Mouse (Mus musculus) lung, postnatal 0 days (tissue): Measurements from ENCODE around the gene Lrrc18. TPM values are rescaled to one million over a fixed set of nuclear protein-coding genes. Genes with fewer than 3 reads are reported as not detected.

Source experiments
- ATAC-seq: fragments of 200-750 bp; cut with Nextera tagmentation; 2 replicates; pipeline ENCODE4 v1.8.0; 2017; ENCODE audit warnings: moderate library complexity
- DNase-seq: peaks from one replicate; pipeline ENCODE4 v3.0.0-alpha.2; 2016; ENCODE audit warnings: low spot score
- H3K27ac ChIP-seq: fragments of 300-500 bp; sonication (generic); 2 replicates; pipeline ENCODE4 v1.5.1; 2014; ENCODE audit warnings: antibody characterized with exemption, mild to moderate bottlenecking, low read length, mixed read lengths
- H3K27me3 ChIP-seq: fragments of 300-500 bp; sonication (generic); replicated peaks from 2 replicates; pipeline ENCODE4 v1.6.1; 2014; ENCODE audit warnings: low read length, mixed read lengths; ENCODE audit not compliant: insufficient read depth
- H3K36me3 ChIP-seq: fragments of 300-500 bp; sonication (generic); 2 replicates; pipeline ENCODE4 v1.6.1; 2014; ENCODE audit warnings: low read length, mixed read lengths; ENCODE audit not compliant: insufficient read depth
- H3K4me1 ChIP-seq: fragments of 300-500 bp; sonication (generic); 2 replicates; pipeline ENCODE4 v1.6.1; 2014; ENCODE audit warnings: antibody characterized with exemption, low read depth, low read length, mixed read lengths; ENCODE audit not compliant: insufficient read depth
- H3K4me2 ChIP-seq: fragments of 300-500 bp; sonication (generic); replicated peaks from 2 replicates; pipeline ENCODE4 v1.6.1; 2014; ENCODE audit warnings: low read depth, mild to moderate bottlenecking, low read length, moderate library complexity, mixed read lengths
- H3K4me3 ChIP-seq: fragments of 300-500 bp; sonication (generic); 2 replicates; pipeline ENCODE4 v1.5.1; 2014; ENCODE audit warnings: low read depth, low read length
- H3K9ac ChIP-seq: fragments of 300-500 bp; sonication (generic); replicated peaks from 2 replicates; pipeline ENCODE4 v1.6.1; 2014; ENCODE audit warnings: low read depth, mild to moderate bottlenecking
- H3K9me3 ChIP-seq: fragments of 300-500 bp; sonication (generic); 2 replicates; pipeline ENCODE4 v1.6.1; 2016; ENCODE audit warnings: low read length, mixed read lengths
- CTCF ChIP-seq: IDR thresholded peaks from 2 replicates; pipeline ENCODE4 v1.5.1; 2016; ENCODE audit warnings: antibody characterized with exemption, mild to moderate bottlenecking
- EP300 ChIP-seq: IDR thresholded peaks from 2 replicates; pipeline ENCODE4 v1.6.1; 2016; ENCODE audit warnings: antibody characterized with exemption, mild to moderate bottlenecking, control low read depth
- WGBS: fragments of 180-500 bp; shearing (Covaris S2); extraction: QIAGEN DNeasy Blood & Tissue Kit; methylation state at CpG from one replicate; pipeline ENCODE4 v1.1.7; 2014; 5-methylcytosine and 5-hydroxymethylcytosine counted together
- polyA plus RNA-seq: library from polyadenylated mRNA; unstranded; fragments of >200 nt; fragmentation: Nextera tagmentation; extraction: Ambion mirVana; gene quantifications from 2 replicates; pipeline ENCODE4 v1.2.1, GENCODE M21; 2015

Lrrc18 gene
- polyA plus RNA-seq, 1 experiment from 2014 or later, result 1.4 TPM

DNA sequence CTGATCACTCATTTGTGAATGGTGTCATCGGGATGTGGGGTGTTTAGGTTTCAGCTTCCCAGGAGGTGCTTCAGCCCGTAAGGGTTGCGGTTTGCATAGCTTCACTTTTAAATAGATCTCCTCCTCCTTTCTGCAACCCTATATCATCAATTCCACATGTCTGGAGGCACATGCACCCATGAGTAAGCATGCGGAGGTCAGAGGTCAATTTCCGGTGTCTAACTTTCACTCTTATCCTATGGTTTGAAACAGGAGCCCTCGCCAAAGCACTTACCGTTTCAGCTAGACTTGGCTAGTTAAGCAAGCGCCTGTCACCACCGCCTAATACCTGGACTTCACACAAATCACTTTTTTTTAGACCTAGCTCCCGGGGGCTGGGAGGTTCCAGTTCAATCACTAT lies 26.4 kb upstream of the Lrrc18 start:
- H3K27ac ChIP-seq, result no peak overlapping the region
- H3K4me1 ChIP-seq, result peaks cover 8% of the 10 kb centered on the region; the same call in 1 of the 2 replicates
- H3K9me3 ChIP-seq, result no peaks in the 10 kb centered on the region
- TF ChIP-seq CTCF (no peak), EP300 (no peak)
- no peak overlapping the region for H3K4me2 ChIP-seq
- no peak overlapping the region for H3K4me3 ChIP-seq
- ATAC-seq, result no peak
- H3K36me3 ChIP-seq, result no peaks in the 10 kb centered on the region
- WGBS, result 75% methylated on average over 10 of the region's 10 CpGs
- H3K9ac ChIP-seq, result no peak overlapping the region
- no peaks in the 10 kb centered on the region for H3K27me3 ChIP-seq
- DNase-seq, result no peak

DNA sequence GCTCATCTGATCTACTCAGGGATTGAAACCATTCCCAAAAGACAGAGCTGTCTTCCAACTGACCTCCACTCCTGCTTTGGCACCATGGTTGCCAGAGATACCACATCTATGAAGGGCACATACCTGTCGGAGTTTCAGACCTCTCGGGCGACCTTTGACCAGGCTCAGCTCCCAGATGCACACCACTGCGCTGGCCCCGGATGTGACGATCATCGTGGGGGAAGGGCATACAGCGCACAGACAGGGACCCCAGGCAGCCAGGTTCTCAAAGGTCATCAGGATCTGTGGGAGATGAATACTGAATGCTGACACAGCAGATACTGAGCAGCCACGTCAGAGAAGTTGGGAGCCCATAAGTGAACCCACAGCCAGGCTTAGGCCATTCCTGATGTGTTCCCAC lies 20.5 kb upstream of the Lrrc18 start:
- 68% methylated on average over 9 of the region's 9 CpGs for WGBS
- H3K4me1 ChIP-seq, result no peaks in the 10 kb centered on the region

DNA sequence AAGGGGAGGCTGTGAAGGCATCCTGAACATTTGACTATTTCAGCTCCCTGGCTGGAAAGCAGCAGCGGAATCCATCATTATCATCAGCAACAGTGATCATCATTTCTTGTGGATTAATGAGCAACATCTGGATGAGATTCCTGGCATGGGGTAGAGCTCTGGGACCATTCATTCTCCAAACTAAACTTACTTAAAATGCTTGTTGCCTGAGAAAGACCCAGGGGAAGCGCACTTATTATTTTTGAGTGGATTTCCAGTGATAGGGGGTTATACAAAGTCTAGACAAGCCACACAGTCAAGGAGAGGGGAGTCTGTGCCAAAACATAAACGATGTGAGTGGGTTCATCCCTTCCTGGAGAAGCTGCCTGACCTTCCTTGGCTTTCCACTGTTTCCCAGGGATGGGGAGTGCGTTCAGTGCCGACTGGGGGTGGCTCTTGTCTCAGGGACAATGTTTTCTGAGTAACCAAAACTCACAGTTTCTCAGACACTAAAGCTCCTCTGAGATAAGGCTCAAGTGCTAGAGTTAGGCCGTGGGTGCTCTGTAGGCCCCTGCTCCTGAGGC lies 6.9 kb upstream of the Lrrc18 start:
- no peak overlapping the region for H3K27ac ChIP-seq
- no peaks in the 10 kb centered on the region for H3K27me3 ChIP-seq
- WGBS, result 42% methylated on average over 6 of the region's 6 CpGs
- no peak for DNase-seq
- no peak overlapping the region for H3K4me3 ChIP-seq
- no peaks in the 10 kb centered on the region for H3K36me3 ChIP-seq
- H3K4me2 ChIP-seq, result no peak overlapping the region
- H3K9me3 ChIP-seq, result no peaks in the 10 kb centered on the region
- no peak overlapping the region for H3K9ac ChIP-seq
- no peak for ATAC-seq
- TF ChIP-seq CTCF, result no peak
- no peak for TF ChIP-seq EP300
- no peaks in the 10 kb centered on the region for H3K4me1 ChIP-seq

More for the DNA sequence above, 20.5 kb upstream of the Lrrc18 start:
- Histone ChIP-seq H3K9ac (no peak overlapping the region), H3K27ac (no peak overlapping the region), H3K36me3 (no peaks in the 10 kb centered on the region), H3K9me3 (no peaks in the 10 kb centered on the region), H3K4me3 (no peak overlapping the region), H3K27me3 (no peaks in the 10 kb centered on the region), H3K4me2 (no peak overlapping the region)
- ATAC-seq (no peak), DNase-seq (no peak)
- no peak for TF ChIP-seq CTCF
- no peak for TF ChIP-seq EP300

DNA sequence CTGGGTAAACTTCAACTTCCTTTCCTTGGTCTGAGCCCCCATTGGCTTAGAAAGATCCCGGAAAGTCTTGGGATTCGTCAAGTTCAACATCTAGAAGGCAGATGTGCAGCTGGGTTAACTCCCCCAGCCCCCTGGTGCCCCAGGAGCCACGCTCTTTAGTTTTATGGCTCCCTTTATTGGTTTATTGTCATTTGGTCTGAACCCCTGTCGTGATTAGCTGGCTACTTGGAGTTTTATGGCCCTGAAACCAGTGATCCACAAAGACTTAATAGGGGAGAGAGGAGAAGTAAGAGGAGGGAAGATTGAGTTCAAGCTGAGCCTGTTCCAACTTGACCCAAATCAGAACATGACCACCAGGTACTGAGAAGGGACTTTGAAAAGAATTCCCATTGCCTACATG lies 4.5 kb upstream of the Lrrc18 start:
- H3K27ac ChIP-seq, result no peak overlapping the region
- no peak overlapping the region for H3K4me2 ChIP-seq
- no peaks in the 10 kb centered on the region for H3K9me3 ChIP-seq
- TF ChIP-seq CTCF (no peak), EP300 (no peak)
- no peak for DNase-seq
- H3K9ac ChIP-seq, result no peak overlapping the region
- no peaks in the 10 kb centered on the region for H3K27me3 ChIP-seq
- WGBS, result 68% methylated on average over 4 of the region's 4 CpGs
- no peak overlapping the region for H3K4me3 ChIP-seq
- no peaks in the 10 kb centered on the region for H3K36me3 ChIP-seq
- no peak for ATAC-seq
- no peaks in the 10 kb centered on the region for H3K4me1 ChIP-seq

DNA sequence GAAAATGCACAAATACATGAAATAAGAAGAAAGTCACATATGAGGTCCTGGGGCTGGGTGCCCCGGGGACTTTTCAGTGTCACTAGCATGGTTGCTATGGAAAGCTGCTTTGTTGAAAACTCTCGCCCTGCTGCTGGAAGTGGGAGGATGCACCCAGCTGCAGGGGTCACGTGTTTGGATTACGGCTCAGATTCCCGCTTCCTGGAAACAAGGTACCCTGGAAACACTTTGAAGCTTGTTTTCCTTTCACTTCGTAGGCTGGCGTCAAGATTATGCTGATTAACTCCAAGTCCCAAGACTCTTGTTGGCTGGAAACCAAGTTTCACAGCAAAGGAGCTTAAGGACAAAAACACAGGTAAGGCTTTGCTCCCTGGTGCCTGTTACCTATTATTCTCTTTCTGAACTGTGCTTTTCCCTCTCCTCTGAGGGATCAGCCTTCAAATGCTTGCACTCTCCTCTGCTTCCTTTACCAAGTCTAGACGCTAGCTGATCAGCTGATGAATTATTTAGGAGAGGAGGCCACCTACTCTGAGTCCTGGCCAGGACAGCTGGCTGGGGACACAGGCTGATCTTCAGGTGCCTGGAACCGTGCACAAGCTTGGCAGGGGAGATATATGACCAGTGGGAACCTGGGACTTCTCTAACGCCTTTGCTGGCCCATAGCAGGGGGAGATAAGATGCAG lies 3.9 kb downstream of the Lrrc18 start:
- DNase-seq (peak; percentile 56), ATAC-seq (peak; percentile 73)
- Histone ChIP-seq H3K4me1 (peaks cover 5% of the 10 kb centered on the region; the same call in 1 of the 2 replicates), H3K4me3 (peak overlapping the region; percentile 14; the same call in 1 of the 2 replicates), H3K4me2 (peak overlapping the region; percentile 49), H3K9ac (no peak overlapping the region), H3K27ac (no peak overlapping the region), H3K27me3 (no peaks in the 10 kb centered on the region), H3K36me3 (no peaks in the 10 kb centered on the region), H3K9me3 (no peaks in the 10 kb centered on the region)
- 12% methylated on average over 10 of the region's 10 CpGs for WGBS
- TF ChIP-seq CTCF (no peak), EP300 (no peak)

DNA sequence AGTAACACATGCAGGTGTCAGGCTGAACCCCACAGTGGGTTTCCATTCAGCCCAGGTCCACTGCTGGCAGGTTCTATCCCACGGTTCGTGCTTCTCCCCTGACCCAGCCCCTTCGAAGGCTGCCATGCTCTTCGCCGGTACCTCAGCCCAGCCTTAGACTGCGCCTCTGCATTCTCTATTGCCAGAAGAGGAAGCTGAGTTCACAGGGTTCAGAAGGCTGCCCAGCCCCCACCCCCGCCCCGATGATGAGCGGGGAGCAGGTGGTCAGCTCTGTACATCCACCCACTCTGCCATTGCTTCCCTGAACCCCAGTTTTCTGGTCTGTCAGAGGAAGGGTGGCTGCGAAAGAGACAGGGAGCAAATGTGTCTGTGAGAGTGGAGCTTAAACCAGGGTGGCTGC lies 8.3 kb downstream of the Lrrc18 start:
- Histone ChIP-seq H3K27me3 (no peaks in the 10 kb centered on the region), H3K27ac (no peak overlapping the region), H3K9ac (no peak overlapping the region), H3K9me3 (no peaks in the 10 kb centered on the region), H3K4me3 (no peak overlapping the region), H3K4me2 (no peak overlapping the region), H3K4me1 (peaks cover 5% of the 10 kb centered on the region; the same call in 1 of the 2 replicates), H3K36me3 (no peaks in the 10 kb centered on the region)
- no peak for ATAC-seq
- DNase-seq, result no peak
- TF ChIP-seq EP300 (no peak), CTCF (no peak)
- WGBS, result 37% methylated on average over 10 of the region's 10 CpGs
